Mouse (Mus musculus) adrenal gland, adult (tissue): ENCODE results near the gene Bco2.

Experiments used
- DNase-seq, 2 experiments: peaks; one replicate each; pipeline ENCODE4 v3.0.0; 2022 to 2023; ENCODE audit warnings: low spot score in 1 of 2; ENCODE audit not compliant: inconsistent age in 2 of 2

Gene Bco2

DNA sequence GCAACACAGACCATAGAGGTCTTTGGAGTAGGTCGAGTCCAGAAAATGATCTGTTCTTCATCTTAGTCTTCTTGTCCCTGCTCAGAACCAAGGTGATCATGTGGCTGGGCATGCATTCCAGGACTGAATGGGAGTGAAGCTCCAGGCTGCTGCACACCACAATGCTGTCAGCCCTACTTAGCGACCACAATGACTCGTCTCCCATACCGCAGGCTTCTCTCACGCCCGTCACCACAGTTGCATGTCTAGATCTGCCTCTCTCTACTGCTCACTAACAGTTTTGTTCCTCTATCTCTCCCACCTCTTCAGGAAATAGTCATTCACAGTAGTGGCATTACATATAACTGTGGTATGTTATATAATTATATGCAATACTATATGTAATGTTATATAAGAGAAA, 34.2 kb downstream of the Bco2 start:
- no peak for DNase-seq

GRCm38 (mm10) chr9:50518781-50519180, 36.2 kb downstream of the Bco2 start:
- DNase-seq: peak in 1 of 2 experiments; percentile 53

- DNase-seq: peak in 1 of 2 experiments; percentile 53
Measured at GRCm38 (mm10) chr9:50515462-50515861, 39.5 kb downstream of the Bco2 start.

GRCm38 (mm10) chr9:50507570-50507969, 47.4 kb downstream of the Bco2 start:
- DNase-seq: peak in 1 of 2 experiments; percentile 56

GRCm38 (mm10) chr9:50505405-50505804, 49.6 kb downstream of the Bco2 start:
- DNase-seq: peak in 1 of 2 experiments; percentile 49

DNA sequence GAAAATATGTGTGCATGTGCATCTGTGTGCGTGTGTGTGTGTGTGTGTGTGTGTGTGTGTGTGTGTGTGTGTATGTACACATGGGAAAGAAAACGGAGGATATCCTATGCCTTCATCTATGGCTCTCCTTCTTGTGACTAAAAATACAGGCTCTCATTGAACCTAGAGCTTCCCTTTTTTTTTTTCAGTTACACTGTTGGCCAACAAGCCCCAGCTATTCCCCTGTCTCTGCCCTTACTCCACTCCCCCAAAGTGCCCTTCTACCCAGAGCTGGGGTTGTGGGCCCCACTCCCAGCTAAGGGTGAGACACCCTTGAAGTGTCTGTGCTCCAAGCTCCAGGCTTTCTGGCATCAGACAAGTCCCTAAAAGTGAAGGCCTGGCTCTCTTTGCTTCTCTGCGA, 52.0 kb downstream of the Bco2 start:
- DNase-seq: no peak

DNA sequence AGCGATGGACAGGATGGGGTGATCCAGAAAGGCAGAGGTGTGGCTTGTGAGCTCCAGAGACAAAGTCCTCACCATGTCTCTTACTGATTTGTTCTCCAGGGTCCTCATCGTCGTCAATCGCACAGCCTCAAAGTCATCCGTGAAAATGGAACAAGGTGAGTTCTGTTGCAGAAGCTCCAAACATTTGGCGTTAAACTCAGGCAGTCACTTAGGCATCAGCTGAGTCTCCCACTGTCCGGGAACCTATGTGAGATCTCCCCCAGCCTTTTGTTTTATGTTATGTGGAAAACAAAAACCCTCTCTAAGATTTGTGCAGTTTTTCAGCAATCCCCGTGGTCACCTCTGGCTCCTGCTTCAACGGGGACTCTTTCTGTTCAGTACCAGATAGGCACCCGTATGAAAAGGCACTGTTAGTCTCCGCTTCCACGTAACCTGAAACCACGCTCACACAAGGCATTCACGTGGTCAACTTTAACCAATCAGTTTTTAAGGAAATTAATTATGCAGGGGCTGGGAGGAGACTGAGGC, 53.9 kb downstream of the Bco2 start:
- no peak for DNase-seq

DNA sequence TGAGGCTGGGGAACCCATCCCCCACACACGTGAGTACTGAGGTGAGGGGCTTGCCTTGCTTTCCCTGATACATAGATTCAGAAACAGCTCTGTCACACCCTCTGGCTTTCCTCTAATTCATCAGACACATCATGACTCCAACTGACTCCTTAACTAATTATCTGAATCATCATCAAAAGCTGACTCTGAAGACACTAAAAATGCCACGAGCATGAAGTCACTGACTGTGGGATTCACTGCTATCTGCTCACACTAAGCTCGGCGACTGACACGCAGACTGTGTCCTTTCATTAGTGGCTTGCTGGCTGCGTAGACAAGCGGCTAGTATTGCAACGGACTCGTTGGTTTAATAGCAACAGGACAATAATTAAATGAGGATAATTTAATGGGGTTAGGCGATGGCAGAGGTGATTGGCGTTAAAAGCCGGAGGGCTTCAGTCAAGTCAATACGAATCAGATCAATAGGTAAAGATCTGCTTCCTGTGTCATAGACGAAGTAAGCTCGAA, 54.5 kb downstream of the Bco2 start:
- no peak for DNase-seq

DNA sequence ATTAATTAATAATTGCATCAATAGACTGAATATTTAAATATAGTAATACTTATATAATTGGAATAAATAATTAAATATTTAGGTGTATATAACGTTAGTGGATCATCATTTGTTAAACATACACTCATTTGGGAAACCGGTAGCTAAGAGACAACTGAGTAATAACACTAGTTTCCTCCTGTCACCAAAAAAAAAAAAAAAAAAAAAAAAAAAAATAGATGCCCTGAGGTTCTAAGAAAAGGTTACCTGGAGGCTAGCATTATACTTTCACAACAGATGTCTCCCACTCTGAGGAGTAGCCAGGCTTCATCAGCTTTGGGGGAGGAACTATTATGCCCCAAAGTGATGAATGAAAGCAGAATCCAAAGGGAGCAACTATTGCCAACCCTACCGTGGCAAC, 55.2 kb downstream of the Bco2 start:
- DNase-seq: no peak

DNA sequence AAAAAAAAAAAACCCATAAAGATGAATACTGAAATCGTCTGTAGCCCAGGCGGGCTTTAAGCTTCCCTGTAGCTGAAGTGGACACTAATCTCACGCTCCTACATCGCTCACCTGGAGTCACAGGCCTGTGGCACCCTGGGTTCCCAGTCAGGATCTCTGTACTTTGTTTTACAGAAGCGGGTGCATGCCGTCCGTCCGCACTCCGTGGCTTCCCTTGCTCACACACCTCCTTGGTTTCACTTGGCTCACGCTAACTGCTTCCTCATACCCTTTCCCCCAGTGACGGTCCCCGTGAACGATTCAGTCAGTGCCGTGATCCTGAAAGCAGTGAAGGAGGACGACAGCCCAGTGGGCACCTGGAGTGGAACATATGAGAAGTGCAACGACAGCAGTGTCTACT, 56.2 kb downstream of the Bco2 start:
- no peak for DNase-seq

DNA sequence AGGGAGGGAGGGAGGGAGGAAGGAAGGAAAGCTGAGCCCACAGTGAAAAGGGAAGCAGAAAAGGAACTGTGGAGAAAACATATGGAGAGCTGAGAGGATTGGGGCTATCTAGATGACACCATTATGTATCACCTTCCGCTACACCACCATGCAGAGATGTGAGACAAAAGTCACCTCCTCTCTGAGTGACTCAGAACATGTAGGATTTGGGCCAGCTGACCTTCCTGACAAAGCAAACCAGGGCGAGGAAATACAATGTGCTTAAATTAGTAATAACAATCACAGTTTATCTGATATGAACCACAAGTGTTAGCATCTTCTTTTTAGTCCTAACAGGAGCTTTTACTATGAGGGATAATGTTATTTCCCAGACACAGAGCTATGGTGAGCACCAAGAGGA, 57.4 kb downstream of the Bco2 start:
- peak in 1 of 2 experiments; percentile 61 for DNase-seq

DNA sequence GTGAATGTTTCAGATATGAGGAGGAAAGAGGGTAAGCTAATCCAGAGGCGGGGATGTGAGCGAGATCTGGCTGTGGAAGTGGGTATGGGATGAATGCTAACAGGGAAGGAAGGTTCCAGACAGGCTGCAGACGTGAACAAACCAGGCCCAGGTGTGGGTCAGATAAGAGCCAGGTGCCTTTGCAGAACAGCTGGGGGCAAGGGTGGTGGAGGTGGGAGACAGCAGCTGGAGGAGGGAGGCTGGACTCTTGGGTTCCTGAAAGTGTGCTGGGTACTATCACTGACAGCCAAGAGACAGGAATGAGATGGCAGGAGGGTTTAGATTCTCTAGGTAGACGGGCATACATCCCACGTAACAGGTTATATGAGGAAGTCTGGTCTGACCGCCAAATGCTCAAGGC, 57.9 kb downstream of the Bco2 start:
- no peak for DNase-seq

DNA sequence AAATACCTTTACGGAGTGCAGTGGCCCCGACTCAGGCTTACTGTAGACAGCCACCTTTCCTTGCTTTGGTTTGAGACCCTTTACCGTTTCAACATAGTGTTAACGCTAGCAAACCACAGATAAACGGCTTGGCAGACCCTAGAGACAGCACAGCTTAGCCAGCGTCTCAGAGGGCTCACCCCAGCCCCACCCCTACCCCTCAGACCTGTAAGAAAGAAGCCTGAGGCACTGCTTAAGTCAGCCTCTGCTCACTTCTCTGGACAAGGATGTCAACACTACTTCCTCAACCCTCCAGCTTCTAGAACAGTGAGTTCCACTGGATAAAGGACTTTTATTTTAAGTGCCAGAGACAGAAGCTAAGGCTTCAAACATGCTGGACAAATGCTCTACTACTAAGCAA, 58.4 kb downstream of the Bco2 start:
- no peak for DNase-seq

DNA sequence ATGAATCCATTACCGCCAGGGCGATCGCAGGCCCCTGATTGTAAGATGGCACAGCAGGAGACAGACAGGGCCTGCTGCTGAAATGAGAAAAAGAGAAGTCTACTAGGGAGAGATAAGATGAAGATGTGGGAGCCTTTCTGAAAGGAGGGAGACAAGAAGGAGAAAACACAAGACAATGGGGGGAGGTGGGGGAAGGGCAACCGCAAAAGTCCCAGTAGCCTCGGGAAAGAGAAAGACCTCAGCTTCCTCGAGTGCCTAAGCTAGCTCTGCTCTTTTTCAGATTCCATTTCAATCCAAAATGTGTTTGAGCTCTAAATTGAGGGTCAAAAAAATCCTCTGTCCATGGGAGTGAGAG, 58.9 kb downstream of the Bco2 start:
- no peak for DNase-seq

DNA sequence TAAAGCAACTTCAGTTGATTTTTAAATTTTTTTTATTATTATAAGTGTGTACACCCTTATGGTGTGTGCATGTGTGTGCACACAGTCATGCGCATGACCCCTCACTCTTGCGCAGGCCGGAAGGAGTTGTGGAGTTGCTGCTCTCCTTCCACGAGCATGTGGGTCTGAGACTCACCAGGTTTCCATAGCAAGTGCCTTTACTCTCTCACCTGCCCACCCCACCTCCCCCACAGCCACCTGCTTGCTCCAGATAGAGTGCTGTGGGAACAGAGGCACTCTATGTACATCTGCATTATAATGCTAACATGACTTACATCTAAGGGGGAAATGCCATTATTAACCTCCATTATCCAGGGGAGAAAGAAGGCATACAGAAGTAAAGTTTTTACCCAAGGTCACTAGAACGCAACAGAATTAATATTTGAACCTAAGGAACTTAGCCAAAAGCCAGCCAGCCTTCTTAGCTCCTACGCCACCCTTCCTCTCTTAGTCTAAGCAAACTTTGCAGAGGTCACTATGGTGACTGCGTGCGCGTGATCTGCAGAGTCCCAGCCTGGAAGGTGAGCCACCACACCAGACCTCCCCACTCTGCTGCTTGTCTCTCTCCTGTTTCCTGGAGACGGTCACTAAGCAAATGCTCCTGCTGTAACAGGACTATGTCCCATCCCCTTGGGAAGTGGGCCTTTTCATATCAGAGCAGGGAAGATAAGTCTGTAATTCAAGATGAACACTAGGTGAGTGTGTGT, 59.4 kb downstream of the Bco2 start:
- no peak for DNase-seq

GRCm38 (mm10) chr9:50494311-50494710, 60.7 kb downstream of the Bco2 start, which contains the start of gene Plet1:
Gene Plet1 (plus strand): TSS chr9:50494525.
- DNase-seq: no peak

GRCm38 (mm10) chr9:50493777-50494176, 61.2 kb downstream of the Bco2 start:
- no peak for DNase-seq

DNA sequence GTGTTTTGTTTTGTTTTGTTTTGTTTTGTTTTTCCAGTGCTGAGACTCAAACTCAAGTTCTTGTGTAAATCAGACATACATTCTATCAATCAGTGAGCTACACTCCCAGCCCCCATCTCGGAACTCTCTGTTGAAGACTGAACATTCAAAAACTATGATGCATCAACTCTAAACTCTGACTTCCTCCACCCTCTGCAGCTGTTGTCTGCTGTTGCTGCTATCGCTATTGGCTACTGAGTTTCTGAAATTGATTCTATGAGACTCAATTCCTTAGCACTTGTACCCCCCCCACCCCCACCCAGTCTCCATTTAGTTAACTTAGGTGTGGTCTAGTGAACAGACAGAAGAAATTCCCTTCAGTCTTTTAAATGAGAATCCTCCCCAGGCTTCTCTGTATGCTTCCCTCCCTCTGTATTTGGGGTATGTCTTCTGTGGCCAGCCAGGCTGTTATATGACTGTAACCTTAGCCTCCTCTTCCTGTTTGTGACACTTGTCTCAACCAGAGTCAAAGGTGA, 63.4 kb downstream of the Bco2 start:
- DNase-seq: no peak

- DNase-seq: no peak
Measured at GRCm38 (mm10) chr9:50490836-50491235, 64.1 kb downstream of the Bco2 start.

DNA sequence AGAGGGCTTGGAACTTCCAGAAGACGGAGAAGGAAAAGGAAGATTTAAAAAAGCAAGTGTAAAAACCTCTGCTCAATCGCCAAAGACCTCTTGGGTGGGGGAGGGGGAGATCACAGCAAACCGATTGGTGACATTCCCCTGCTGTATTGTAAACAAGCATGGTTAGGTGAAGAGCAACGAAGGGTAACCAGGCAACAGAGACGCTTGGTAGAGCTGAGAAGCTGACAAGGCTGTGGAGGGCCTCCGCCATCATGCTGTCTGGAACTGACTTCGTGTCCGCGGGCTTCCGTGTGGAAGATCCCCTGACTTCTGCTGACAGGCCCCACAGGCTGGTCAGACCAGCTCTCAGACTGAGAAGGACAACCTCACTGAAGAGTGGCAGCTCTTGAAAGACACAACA, 69.5 kb downstream of the Bco2 start:
- DNase-seq: no peak
